Mouse (Mus musculus): ENCODE measurements around the gene Sfr1. TPM values are rescaled to one million over a fixed set of nuclear protein-coding genes. Genes with fewer than 3 reads are reported as not detected.

The Sfr1 gene
- total RNA-seq, 2 experiments from 2014 or later = 92.2 to 96.6 TPM

DNA sequence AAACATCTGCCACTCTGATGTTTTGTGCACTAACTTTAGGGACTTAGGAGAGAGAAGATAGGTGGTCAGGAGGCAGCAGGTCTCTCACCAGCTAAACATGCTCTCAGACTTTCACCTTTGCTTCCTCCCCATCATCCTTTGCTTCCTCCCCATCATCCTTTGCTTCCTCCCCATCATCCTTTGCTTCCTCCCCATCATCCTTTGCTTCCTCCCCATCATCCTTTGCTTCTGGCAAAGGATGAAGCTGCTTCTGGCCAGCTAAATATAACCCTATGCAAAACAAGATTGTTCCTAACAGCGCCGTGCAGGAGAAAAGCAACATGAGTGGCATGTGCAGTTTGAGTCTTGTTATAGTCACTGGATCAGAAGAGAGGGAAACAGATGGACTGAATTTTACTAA, 15.6 kb downstream of the Sfr1 start:
- DNase-seq (ENCODE audit: low spot score in 2 of 2) = no peak
- intact Hi-C loops (cut with DNase I) = no loop called here

DNA sequence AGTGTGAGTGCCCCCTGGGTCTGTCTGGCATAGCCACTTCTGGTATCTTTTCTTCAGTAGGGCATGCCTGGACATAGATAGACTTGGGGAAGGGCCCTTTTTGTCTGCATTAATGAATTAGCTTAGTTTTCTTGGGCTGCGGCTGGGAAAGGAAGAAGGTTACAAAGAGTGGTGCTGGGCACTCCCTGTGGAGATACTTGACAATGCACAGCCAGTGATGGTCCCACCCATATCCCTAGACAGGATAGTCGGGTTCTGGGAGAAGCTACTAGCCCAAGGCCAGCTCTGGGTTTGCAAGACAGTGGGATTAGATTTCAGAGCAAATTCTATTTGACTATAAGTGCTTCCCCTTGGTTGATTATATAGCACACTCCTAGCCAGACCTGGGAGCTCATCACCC, 17.5 kb downstream of the Sfr1 start:
- intact Hi-C loops (cut with DNase I) = no loop called here

DNA sequence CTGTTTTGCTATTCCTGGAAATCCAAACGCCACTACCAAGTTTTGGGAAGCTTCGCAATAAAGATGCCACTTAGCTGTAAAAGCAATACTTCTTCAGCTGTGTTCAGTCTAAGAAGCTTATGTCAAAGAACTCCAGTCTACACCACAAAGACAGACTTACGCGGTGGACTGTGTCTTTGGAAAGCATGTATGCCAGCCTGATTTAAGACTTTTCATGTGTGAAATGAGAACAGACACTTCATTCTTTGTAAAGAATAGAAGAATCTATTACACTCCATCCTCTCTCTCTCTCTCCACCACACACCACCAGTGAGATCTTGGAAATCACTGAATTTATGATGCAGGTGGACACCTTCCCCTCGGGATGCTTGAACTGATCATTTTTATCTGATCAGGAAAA, 18.9 kb downstream of the Sfr1 start:
- intact Hi-C loops (cut with DNase I) = no loop called here
- no peak for DNase-seq (ENCODE audit: low spot score in 2 of 2)

More for the DNA sequence above, 17.5 kb downstream of the Sfr1 start:
- DNase-seq (ENCODE audit: low spot score in 2 of 2) = no peak

DNA sequence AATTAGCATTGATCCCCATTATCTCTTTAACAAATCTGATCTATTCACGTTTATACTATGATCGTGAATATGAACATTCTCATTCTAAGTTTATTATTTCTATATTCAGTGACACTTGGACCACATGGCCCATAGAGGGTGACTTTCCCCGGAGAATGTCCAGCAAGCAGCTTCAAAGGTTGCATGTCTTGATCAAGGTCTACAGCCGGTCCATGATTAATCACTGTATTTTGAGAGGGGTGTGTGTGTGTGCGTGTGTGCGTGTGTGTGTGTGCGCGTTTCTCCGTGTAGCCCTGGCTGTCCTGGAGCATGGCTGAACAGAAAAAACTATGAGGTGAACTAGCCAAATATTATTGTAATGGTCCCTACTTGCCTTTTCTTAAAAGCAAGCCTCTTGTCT, 21.0 kb downstream of the Sfr1 start:
- DNase-seq (ENCODE audit: low spot score in 2 of 2) = no peak
- intact Hi-C loops (cut with DNase I) = no loop called here

DNA sequence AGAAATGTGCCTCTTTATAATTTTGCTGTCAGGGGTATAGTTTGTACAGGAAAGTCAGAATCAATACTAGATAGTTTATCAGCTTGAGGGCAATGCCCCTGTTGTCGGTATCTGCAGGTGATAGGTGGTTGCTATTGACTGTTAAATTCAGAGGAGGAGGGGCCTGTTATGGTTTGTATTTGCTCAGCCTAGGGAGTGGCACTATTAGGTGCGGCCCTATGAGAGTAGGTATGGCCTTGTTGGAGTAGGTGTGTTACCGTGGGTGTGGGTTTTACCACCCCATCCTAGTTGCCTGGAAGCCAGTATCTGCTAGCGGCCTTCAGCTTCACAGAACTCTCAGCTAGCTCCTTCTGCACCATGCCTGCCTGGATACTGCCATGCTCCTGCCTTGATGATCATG, 22.4 kb downstream of the Sfr1 start:
- no peak for DNase-seq (ENCODE audit: low spot score in 2 of 2)
- intact Hi-C loops (cut with DNase I) = no loop called here

DNA sequence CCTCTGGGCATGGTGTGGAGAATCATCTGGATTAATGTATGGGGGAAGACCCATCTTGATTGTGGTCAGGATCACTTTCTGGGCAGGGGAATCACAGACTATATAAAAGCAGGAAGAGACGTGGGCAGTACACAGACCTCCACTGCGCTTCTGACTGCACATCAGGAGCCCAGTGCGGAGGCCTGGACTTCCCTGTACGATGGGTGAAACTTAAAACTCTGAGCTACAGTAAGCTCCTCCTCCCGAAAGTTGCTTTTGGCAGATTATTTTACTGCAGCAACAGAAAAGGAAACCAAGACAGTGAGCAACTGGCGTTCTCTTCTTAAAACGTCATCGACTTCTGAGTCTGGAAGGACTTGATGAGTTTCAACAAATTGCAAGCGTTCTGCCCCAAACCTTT, 23.4 kb downstream of the Sfr1 start:
- intact Hi-C loops (cut with DNase I) = no loop called here
- no peak for DNase-seq (ENCODE audit: low spot score in 2 of 2)

DNA sequence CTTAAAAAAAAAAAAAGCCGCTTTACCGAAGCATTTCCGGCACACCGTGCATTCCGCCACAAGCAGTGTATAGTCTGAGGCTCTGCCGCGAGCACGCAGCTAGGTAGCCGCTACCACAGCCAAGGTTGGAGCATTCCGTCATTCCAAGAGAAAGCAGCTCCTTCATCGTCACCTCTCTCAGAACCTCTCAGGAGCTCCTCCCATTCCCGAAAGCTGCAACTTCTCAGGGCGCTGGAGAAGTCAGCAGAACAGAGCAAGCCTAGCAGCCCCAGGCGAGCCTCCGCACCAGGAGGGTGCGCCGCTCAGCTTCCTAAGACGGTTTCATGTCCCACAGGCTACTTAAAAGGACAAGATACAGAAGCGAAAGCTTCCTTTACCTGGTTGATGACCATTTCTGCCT, 24.1 kb downstream of the Sfr1 start:
- no peak for DNase-seq (ENCODE audit: low spot score in 2 of 2)
- intact Hi-C loops (cut with DNase I) = no loop called here

DNA sequence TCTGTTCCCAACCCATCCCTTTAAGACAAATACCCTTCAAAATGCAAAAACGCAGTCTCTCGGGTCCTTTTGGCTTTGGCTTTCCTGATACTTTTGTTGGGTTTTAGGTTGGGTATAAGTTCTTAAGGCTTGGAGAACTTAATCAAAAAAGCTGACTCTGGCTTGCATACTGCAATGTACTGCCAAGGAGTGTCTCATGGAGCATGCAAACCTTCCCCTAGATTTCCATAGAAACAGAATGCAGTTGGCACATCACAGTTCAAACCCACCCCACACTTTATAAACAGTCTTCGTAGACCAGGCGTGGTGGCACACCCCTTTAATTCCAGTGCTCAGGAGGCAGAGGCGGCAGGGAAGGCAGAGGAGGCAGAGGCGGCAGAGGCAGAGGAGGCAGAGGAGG, 46.4 kb downstream of the Sfr1 start:
- intact Hi-C loops (cut with DNase I) = no loop called here
- DNase-seq (ENCODE audit: low spot score in 2 of 2) = peak in 1 of 2 experiments; percentile 18

DNA sequence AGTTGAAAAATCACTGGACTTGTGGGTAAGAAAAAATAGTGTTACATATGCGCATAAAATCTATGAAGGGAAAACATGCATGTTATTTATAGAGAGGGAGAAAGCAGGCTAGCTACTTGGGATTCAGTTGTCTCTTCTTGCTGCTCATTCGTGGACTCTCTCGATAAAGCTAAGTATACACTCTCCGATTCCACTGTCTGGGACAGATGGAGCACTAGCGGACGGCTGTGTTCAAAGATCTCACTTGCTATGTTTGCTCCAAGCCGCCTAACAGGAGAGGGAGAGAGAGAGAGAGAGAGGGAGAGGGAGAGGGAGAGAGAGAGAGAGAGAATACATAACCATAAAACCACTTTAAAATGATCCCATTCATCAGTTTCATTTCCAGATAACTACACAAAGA, 48.7 kb downstream of the Sfr1 start:
- peak; percentile 16 to 57 for DNase-seq (ENCODE audit: low spot score in 2 of 2)
- intact Hi-C loops (cut with DNase I) = no loop called here

DNA sequence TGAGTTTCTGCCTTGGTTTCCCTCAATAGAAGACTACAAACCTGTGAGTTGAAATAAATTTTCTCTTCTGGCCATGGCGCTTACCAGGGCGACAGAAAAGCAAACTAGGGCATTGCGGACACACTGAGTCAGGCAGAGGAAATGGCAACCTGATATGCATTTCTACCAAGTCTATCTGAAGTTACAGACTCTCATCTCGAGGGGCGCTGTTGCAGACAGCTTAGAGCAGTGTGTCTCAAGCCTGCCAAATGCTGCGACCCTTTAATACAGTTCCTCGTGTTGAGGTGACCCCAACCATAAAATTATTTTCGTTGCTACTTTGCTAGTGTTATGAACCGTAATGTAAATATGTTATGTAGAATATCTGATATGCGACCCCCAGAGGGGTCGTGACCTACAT, 49.5 kb downstream of the Sfr1 start:
- intact Hi-C loops (cut with DNase I) = no loop called here
- DNase-seq (ENCODE audit: low spot score in 2 of 2) = no peak

DNA sequence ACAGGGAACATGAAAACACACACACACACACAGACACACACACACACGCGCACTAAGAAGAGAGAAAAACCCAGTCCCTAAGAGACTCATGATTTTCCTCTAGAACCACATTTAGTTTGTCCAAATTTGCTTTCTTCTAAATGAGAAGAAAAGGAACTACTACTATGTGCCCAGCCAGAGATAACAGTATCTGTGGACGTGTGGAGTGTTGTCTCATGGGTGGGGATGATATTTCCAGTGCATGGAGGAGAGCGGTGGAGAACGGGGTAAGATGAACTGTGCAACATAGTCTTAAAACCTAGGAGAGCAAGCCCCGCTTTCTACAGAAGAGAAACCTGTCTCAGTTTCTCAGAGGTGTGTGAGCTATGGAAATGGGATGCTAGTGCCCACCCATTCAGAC, 52.4 kb downstream of the Sfr1 start:
- intact Hi-C loops (cut with DNase I) = no loop called here
- DNase-seq (ENCODE audit: low spot score in 2 of 2) = no peak

Small RNA genes lying within 50 kb of the gene (microRNA-seq; reads per million reads assigned to microRNA genes)
- gene Mir8090 = 0 reads per million in 2 experiments

Other genes with a start within 250 kb of the Sfr1 start
- gene Stn1, start 194.2 kb upstream of the Sfr1 start, total RNA-seq (2021) = 10 to 100 TPM; 29.4 to 31.9 TPM
- gene Slk, start 152.0 kb upstream of the Sfr1 start, total RNA-seq (2021) = 10 to 100 TPM; 57.1 to 57.6 TPM
- gene Col17a1, start 39.6 kb upstream of the Sfr1 start, total RNA-seq (2021) = under 1 TPM; 0.62 to 0.83 TPM
- 10 to 100 TPM; 51.7 to 52.6 TPM for gene Gsto1, start 123.3 kb downstream of the Sfr1 start, total RNA-seq (2021)
- gene Gsto2, start 133.9 kb downstream of the Sfr1 start, total RNA-seq (2021) = 1 to 10 TPM; 1.6 to 1.7 TPM
- under 1 TPM; 0.16 to 0.64 TPM for gene Cfap43, start 187.6 kb downstream of the Sfr1 start, total RNA-seq (2021)
- gene Itprip, start 187.6 kb downstream of the Sfr1 start, total RNA-seq (2021) = 1 to 10 TPM in 1 of 2 experiments, under 1 TPM in 1; 0.94 to 1.2 TPM
- gene Cfap58, start 206.0 kb downstream of the Sfr1 start, total RNA-seq (2021) = under 1 TPM; 0.21 to 0.55 TPM

Measured in left cerebral cortex, postnatal 25 days (tissue).